Mouse (Mus musculus): ENCODE measurements at regions not wholly inside any gene's neighbourhood (a gene's known extent, or its start where the extent isn't known, plus 50 kb on each side); places are given as distances from the start of the nearest gene placed in this dataset.

DNA sequence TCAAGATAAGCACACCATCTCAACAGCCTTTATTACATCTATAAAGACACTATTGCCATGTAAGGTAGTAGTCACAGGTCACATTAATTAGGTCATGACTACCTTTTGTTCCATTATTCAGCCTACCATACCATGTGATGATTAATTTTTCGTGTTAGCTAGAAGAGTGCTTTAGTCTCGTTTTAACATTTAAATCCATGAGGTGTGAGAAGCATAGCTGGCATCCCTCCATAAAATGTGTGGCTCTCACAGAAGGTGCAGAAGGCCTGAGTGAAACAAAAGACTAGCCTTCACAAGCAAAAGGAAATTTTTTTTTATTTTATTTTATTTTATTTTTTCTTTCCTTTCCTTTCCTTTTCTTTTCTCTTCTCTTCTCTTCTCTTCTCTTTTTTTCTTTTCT, 345.5 kb upstream of the Dppa4 start:
- TF ChIP-seq CTCF (IDR thresholded peaks at IDR 0.05 in 2 of 3, conservative IDR thresholded peaks at IDR 0.05 in 1 of 3; ENCODE audit: control insufficient read depth in 1 of 3, insufficient read depth in 1 of 3, low read depth in 2 of 3, low read length in 3 of 3, poor library complexity in 1 of 3, severe bottlenecking in 1 of 3) (no peak), HCFC1 (IDR thresholded peaks at IDR 0.05; ENCODE audit: low read depth, low read length) (no peak), BHLHE40 (IDR thresholded peaks at IDR 0.05; ENCODE audit: borderline replicate concordance, low read depth, low read length) (no peak), POLR2A (IDR thresholded peaks at IDR 0.05; ENCODE audit: control insufficient read depth in 1 of 2, insufficient read depth in 1 of 2, low read depth in 1 of 2, low read length in 2 of 2, poor library complexity in 1 of 2) (no peak), NELFE (IDR thresholded peaks at IDR 0.05; ENCODE audit: low read depth, low read length) (no peak), MYB (IDR thresholded peaks at IDR 0.05; ENCODE audit: low read depth, low read length) (no peak), MEF2A (IDR thresholded peaks at IDR 0.05; ENCODE audit: extremely low read depth, insufficient replicate concordance, low read depth, low read length, poor library complexity, severe bottlenecking) (no peak), SMC3 (IDR thresholded peaks at IDR 0.05; ENCODE audit: low read depth, low read length) (no peak), CHD2 (IDR thresholded peaks at IDR 0.05; ENCODE audit: low read length) (no peak), ELF1 (IDR thresholded peaks at IDR 0.05; ENCODE audit: low read depth, low read length) (no peak), ZKSCAN1 (IDR thresholded peaks at IDR 0.05; ENCODE audit: low read depth, low read length) (no peak), NRF1 (IDR thresholded peaks at IDR 0.05; ENCODE audit: insufficient read depth, low read depth, low read length, poor library complexity, severe bottlenecking) (no peak), KAT2A (conservative IDR thresholded peaks at IDR 0.05; ENCODE audit: low read depth, low read length) (no peak)
